Mouse (Mus musculus): Measurements from ENCODE around the gene Ces2c. TPM values are rescaled to one million over a fixed set of nuclear protein-coding genes. Genes with fewer than 3 reads are reported as not detected.
A peak's percentile ranks its signal among the peaks of the same experiment; 100 is the strongest.
"Not testable (repeated sequence)": the region's sequence is repeated elsewhere in the genome, so short reads cannot be mapped to it uniquely, and the experiment has no call there.

The Ces2c gene
- 10 to 100 TPM; 22.1 to 39.8 TPM for polyA plus RNA-seq (2017; shearing (Covaris generic))

DNA sequence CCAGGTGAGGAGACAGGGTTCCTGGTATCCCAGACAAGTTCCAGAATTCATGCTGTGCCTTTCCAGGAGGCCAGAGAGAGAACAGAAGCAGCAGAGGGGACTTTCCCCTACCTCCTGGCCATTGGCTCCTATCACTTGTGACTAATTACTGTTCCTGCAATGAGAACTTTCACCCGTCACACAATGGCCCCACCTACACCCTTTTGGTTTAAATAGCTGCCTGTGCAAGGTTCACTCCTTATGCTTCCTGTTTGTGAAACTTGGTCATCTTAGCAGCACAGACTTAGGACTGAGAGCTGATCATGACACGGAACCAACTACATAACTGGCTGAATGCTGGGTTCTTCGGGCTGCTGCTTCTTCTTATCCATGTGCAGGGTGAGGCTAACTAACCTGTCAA lies at the start of gene Ces2c:
TSS of gene Ces2c (plus strand) at position 238 of the 400 bp plus-strand sequence.
- ATAC-seq, result peak; percentile 97

DNA sequence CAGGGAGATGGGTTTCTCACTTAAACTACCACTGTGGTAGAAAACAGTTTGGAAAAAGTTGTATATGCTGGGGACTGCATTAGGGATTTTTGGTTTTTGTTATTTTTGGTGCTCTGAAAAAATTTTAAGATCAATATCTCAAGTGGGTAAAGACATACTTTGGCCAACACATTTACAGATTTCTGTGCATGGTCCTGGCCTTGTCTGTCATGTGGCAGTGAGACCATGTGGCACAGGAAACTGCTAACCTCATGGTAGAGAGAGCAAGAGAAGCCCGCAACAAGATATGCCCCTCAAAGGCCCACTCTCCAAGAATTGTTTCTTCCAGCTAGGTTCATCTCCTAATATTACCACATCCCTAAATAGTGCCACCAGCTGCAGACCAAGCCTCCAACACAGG lies 47.5 kb upstream of the Ces2c start:
- no peak for ATAC-seq

- ATAC-seq, result no peak
Observed at GRCm38 (mm10) chr8:104806127-104806526, 40.7 kb upstream of the Ces2c start.

DNA sequence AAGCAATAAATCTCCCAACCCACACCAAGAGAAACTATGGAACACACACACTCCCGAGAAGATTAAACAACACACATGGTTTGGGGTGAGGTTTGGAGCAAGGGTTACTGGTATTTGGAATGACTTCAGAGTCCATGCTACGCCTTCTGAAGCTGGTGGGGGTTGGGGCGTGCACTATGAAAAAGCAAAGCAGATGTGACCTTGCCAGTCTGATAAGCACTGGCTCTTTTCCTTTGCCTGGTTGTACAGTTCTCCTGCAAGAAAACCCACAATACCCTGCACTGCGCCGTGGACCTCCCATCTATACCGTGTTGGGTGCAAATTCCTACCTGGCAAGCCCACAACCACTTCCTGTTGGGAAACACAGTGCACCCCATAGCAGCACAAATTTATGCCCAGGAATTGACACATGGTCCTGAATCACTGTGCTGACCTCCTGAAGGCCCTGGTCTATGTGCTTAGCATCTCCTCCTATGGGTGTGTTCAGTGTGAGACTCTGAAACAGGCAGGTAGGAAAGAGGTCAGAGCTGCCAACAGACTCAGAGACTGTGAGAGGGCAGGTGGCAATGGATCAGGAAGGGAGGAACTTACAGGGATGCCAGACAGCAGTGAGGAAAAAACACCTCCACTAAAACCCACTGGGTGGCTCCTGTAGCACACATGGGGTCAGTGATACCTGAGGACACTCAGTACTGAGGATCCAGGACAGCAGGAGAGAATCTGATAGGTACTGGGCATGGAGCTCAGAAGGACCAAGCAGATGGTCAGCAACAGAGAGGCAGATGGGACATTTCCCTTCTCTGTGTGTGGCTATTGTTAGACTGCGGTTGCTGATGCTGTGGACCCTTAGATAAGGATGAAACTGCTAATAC lies 38.1 kb upstream of the Ces2c start:
- ATAC-seq, result no peak

DNA sequence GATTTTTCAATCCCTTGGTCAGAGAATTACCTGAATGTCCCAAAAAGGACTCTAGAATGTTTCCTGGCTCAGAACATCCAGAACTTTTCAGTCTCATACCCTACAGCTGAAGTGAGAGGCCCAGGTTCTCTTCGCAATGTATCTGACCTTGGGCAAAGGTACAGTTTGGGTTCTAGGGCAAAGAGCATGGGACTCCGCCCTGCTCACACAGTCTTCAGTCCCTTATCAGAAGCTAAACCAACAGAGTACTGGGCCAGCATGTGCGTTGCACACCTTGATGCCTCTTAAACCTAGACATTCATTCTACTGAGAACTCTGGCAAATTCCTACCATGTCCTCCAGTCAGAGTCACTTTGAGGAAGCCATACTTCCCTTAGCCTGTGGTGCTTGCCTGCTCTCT lies 37.4 kb upstream of the Ces2c start:
- ATAC-seq, result no peak

- no peak for ATAC-seq
Observed at GRCm38 (mm10) chr8:104826912-104827311, 20.0 kb upstream of the Ces2c start.

GRCm38 (mm10) chr8:104828221-104828620 lies 18.6 kb upstream of the Ces2c start:
- ATAC-seq, result no peak

GRCm38 (mm10) chr8:104831440-104831839 lies 15.4 kb upstream of the Ces2c start, which contains the start of gene Ces2b:
TSS of gene Ces2b (plus strand) at chr8:104831572.
- ATAC-seq, result no peak

GRCm38 (mm10) chr8:104841360-104842078 lies 5.3 kb upstream of the Ces2c start:
- ATAC-seq, result no peak

GRCm38 (mm10) chr8:104847741-104848462 lies 1.0 kb downstream of the Ces2c start:
- ATAC-seq, result no peak

DNA sequence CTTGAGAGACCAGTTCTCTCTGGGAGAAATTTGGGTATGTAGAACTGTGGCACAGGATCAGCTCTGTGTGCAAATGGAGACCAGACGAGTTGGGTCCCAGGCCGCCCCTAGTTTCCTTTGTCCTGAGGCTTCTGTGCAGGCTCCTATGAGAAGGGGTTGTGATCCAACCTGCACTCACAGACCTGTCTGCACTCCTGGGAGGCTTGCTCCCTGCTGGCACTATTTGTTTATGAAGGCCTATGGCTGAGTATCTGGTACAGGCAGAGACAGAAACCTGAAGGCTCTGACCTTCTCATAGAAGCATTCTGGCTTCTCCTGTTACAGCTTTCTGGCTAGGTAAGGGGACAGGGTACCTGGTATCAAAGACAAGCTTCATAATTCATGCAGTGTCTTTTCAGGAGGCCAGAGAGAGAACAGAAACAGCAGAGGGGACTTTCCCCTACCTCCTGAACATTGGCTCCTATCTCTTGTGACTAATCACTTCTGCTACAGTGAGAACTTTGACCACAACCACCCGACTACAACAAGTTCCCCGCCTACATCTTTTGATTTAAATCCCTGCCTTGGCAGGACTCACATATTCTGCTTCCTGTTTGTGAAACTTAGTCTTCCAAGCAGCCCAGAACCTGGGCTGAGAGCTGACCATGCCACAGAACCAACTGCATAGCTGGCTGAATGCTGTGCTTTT lies 20.1 kb downstream of the Ces2c start:
- peak; percentile 98 for ATAC-seq

DNA sequence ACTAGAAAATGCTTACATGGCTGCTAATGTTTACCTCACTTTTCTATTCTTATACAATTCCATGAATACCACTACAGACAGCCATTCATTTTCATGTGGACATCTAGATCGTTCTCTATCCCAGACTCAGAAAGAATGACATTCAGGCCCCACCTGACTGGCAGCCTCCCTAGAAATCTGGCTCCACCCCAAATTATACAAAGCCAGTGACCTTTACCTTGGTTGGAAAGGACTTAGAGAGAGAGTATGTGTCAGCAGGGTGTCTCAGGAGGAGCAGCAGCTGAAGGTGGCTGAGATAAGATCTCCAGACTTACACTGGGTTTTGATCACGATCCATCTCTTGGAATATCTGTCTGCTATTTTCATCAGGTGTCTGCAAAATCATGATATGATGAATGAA lies 22.0 kb downstream of the Ces2c start:
- ATAC-seq, result not testable (repeated sequence)

- peak; percentile 98 for ATAC-seq
Observed at GRCm38 (mm10) chr8:104886223-104886926, 39.5 kb downstream of the Ces2c start.

DNA sequence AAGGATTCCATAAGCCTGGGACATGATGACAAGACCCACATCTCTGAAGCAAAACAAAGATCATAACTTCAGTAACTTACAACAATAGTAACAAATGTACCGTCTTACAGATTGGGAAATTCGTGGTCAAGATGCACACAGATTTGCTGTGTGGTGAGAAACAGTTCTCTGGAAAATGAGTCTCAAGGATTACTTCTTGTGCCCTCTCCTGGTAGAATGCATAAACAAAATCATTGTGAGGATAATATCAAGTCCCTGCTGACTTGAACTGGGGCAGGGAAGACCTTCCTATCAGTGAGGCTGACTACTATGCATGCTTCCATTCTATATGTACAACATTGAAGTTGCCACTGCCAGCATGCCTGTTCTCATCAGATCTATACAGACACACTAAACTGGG lies 54.9 kb downstream of the Ces2c start:
- ATAC-seq, result no peak

Other genes starting within 250 kb of the Ces2c start
- gene Cdh16, start 222.7 kb upstream of the Ces2c start, polyA plus RNA-seq (2017; shearing (Covaris generic)), result not detected
- gene Rrad, start 215.7 kb upstream of the Ces2c start, polyA plus RNA-seq (2017; shearing (Covaris generic)), result 10 to 100 TPM; 12.1 to 12.8 TPM
- 100 to 1,000 TPM; 113 to 122 TPM for gene Ciao2b, start 205.1 kb upstream of the Ces2c start, polyA plus RNA-seq (2017; shearing (Covaris generic))
- under 1 TPM in 1 of 2 experiments, not detected in 1; 0.38 TPM for gene Ces2a, start 113.1 kb upstream of the Ces2c start, polyA plus RNA-seq (2017; shearing (Covaris generic))
- not detected for gene Ces2b, start 15.5 kb upstream of the Ces2c start, polyA plus RNA-seq (2017; shearing (Covaris generic))
- gene Ces2e, start 79.2 kb downstream of the Ces2c start, polyA plus RNA-seq (2017; shearing (Covaris generic)), result not detected
- not detected for gene Ces2f, start 100.3 kb downstream of the Ces2c start, polyA plus RNA-seq (2017; shearing (Covaris generic))
- under 1 TPM; 0.13 to 0.28 TPM for gene Ces2g, start 114.7 kb downstream of the Ces2c start, polyA plus RNA-seq (2017; shearing (Covaris generic))
- gene Ces2h, start 153.8 kb downstream of the Ces2c start, polyA plus RNA-seq (2017; shearing (Covaris generic)), result not detected
- not detected for gene Ces3a, start 201.5 kb downstream of the Ces2c start, polyA plus RNA-seq (2017; shearing (Covaris generic))
- gene Ces3b, start 236.7 kb downstream of the Ces2c start, polyA plus RNA-seq (2017; shearing (Covaris generic)), result not detected